Mouse (Mus musculus) urinary bladder, postnatal 10 days (tissue): ENCODE results near the gene Abtb2.

Experiments
- DNase-seq: peaks from one replicate; pipeline ENCODE4 v3.0.0; 2022; ENCODE audit warnings: low spot score

Gene Abtb2

DNA sequence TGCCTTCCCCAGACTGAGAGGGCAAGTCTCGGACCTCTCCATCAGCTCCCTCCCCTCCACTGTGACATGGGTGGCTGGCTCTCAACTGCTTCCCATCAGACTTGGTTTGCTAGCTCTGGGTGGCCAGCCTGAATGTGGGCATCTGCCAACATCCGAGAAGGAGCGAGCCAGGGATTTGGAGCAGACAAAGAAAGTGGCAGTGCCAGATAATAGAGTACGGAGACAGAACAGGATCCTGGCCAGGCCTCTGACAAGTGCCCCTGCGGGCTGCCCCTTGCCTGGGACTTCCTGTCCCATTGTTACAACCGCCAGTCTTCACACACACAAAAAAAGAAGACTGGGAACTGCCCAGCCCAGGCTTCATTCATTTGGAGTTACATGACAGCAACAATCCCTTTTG lies 124.3 kb downstream of the Abtb2 start:
- DNase-seq = no peak

DNA sequence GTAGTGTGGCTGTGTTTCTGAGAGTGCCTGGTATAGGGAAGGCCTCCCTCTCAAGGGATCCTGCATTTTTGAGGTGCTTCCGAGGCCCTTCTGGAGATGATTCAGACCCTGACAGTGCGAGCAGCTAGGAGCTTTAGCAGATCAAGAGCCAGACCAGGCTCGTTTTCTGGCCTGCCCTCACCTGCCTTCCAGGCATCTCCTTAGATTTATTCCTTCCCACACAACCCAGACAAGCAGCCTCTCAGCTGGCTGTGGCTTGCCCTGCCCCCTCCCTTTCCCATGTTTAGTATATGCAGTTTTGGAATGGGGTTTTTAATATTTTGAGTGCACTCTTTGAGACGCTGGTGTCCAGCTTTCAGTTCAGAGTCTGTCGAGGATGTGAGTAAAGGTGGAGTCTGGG lies 124.7 kb downstream of the Abtb2 start:
- no peak for DNase-seq

DNA sequence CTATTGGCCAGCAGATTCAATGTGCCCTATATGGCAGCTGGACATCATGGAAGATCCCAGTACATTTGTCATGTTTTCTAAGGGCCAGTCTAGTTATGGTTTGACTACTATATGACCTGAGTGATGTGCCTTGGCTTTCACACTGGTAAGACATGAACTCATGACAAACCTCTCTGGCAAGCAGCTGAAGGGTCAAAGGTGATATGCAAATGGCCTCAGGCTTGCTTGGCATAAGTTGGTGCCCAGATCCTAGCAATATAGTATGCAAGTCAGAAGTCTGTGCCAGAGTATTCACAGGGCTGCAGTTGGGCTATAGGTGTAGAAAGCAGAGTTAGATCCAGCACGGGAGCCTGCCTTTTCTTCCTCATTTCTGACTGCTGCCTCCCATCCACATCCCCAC lies 125.2 kb downstream of the Abtb2 start:
- DNase-seq = no peak

DNA sequence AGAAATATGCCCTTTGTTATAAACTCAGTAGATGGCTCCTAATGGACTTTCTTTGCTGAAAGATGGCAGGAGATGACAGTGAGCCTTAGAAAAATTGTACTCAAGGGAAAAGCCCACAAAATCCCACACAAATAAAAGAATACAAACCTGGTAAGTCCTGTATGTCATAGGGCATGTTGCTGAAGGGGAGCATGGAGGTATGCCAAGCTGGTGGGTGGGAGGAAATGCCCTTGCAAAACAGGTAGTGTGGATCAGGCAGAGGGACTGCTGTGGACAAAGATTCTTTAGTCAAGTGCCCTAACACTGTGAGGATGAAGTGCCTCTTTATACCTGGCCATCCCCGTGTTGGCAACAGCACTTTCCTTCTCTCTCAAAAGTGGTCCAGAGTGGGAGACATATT lies 126.7 kb downstream of the Abtb2 start:
- DNase-seq = no peak

DNA sequence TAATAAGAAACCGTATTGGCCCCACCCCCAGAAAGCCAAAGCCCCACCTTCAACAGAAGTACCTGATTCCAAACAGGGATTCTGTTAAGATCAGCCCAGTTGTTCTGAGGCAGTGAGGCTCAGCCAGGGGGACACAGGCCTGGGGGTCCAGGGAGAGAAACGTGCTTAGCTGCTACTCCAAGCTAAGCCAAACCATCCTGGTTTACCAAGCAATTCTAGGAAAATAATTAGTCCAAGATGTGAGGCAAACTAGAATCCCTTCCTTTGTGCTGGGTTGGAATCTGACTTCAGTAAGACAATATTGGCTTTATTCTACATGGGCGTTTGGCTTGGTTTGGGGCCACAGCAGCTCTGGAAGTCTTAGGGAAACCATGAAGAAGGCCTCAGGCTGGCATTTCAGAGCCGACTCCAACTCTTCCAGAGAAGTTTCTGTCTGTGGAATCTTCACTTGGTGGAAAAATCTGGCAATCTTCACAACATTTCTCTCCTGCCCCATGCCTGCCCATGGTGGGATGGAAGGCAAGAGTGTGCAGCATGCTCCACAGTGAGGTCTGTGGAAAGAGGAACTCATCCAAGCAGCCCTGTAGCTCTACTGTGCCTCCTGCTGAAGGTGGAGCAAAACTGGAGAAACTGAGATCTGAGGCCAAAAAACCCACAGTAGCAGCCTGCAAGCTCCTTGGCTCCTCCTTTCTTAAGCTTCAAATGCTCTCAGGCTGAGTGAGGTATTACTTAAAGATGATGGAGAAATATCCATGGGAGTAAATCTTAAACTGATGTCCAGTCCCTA lies 128.9 kb downstream of the Abtb2 start:
- no peak for DNase-seq

DNA sequence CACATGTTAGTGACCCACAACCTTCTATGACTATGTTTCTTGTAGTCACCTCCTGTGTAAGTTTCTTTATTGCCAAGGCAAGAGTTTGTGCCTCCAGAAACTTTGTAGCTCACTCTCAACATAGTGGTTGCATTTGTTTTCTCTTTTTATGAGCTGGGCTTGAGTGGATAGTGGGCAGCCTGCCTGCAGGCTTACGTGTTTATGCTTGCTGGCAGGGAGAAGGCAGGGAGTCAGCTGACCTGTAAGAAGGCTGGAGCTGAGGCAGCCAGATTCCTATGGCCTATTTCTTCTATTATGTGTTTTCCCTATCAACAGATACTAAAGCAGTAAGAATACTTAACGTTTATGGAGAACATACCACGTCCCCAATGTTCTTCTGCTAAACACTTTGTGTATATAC lies 130.1 kb downstream of the Abtb2 start:
- peak; percentile 41 for DNase-seq

DNA sequence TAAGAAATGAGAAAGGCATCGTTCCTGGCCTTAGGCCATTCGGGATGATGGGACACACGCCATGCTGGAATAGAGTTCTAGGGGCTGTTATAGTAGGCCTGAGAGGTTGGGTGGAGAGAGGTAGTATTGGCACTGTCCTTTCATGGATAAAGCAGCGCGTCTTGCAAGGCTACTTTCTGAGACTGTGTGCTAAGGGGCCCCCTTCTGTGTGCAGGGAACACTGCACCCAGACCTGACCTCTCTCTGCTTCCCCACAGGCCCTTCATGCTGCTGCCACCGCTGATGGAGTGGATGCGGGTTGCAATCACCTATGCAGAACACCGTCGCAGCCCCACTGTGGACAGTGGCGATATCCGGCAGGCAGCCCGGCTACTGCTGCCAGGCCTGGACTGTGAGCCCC lies 134.4 kb downstream of the Abtb2 start:
- DNase-seq = no peak

DNA sequence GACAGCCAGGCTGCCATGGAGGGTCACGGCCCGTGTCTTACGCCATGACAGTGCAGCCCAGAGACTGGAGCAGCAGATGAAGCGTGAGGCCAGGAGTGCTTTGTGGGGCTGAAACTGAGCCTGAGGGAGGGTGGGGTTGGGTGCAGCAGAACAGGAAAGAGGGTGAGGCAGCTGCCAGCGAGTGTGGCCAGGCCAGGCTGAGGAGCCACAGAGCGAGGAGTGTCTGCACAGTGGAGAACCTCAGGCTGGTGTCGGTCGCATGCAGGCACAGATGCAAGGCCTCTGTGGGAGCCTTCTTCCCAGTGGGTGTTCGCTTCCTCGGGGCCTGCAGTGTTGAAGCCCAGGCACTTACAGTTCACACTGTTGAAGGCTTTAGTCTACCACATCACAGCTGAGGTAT lies 137.2 kb downstream of the Abtb2 start:
- DNase-seq = no peak

DNA sequence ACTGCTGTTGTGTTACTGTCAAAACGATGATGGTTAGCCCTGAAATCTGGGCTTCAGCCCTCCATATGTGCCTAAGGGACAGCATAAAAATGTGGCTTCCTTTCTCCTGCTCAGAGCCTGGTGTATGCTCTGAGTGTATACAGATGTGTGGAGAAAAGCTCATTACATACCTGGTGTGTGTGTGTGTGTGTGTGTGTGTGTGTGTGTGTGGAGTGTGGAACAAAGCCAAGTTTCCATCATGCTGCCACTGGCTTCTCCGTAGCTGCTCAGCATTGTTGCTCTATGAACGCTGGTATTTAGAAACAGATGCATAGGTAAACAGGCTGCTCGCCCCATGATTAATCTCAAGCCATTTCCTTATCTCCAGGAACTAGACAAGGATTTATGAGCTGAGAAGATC lies 137.8 kb downstream of the Abtb2 start:
- DNase-seq = no peak

DNA sequence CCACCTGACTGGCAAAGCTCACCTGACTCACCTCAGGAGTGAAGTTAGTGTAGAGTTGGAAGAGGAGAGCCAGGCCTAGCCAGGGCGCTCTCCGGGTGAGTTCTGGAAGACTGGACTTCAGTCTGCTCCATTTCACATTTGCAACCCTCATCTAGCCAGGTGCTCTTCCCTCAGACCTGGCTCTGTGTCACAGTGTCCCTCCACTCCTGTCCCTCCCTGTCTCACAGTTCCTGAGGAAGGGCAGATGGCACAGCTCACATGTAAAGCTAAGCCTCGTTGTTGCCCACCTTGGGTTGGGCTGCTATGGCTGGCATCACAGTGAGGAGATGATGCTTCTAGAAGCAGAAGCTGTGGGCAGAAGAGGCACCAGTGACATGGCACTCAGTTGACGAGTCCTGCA lies 139.7 kb downstream of the Abtb2 start:
- DNase-seq = no peak

DNA sequence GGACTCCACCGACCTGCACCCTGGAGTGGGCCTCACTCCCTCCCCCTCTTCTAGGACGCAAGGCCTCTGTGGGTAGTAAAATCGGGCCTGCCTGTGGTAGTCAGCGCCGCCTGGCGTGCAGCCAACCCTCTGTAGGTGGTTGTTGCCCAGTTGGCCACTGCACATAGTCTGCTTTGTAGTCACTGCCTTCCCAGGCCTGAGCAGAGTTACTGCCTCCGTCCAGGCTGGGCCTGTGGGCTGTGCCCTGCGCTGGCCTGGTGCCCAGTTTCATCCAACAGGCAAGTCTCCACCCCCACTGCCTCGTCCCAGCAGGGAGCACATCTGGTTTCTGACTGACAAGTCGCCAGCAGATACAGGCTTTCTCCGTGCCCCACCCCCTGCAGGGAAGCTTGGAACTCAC lies 140.1 kb downstream of the Abtb2 start:
- no peak for DNase-seq

DNA sequence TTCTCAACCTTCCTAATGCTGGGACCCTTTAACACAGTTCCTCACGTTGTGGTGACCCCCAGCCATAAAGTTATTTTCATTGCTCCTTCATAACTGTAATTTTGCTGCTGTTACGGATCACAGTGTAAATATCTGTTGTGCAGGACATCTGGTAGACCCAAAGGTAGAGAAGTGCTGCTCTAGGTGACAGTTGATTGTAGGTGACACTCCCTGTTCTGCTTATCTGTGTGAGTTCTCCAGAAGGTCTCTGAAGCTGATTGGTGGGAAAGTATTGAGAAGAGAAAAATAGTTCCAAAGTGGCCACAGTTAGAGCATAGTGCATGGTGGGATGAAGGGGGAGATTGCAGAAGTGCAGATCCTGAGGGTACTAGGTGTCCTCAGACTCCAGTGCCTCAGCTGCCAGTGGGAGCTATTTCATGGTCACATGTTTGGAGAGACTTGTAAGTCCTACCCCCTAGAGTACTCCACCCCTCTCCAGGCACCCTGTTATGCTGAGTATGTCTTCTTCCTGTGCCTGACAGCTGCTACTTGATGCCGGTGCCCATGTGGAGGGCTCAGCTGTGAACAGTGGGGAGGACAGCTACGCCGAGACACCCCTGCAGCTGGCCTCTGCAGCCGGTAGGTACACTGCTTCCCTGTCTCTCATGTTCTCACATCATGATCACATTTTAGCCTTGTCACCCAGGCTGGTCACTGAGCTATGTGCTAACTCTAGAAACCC lies 141.1 kb downstream of the Abtb2 start:
- DNase-seq = no peak

DNA sequence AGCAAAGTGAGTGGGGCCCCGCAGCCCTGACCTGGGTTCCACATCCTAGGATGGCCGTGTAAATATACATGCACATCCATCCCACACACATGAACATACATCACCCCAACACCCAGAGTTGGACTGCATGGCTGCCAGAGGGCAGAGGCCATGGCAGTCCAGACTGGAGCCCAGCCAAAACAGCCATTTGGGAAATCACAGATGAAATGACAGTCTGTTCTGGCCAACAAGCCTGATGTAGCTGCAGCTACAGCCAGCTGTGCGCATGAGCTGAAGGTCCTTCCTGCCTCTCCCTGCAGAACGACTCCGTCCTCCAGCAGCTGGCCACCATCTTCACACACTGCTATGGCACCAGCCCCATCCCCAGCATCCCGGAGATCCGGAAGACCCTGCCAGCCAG lies 144.7 kb downstream of the Abtb2 start:
- no peak for DNase-seq

DNA sequence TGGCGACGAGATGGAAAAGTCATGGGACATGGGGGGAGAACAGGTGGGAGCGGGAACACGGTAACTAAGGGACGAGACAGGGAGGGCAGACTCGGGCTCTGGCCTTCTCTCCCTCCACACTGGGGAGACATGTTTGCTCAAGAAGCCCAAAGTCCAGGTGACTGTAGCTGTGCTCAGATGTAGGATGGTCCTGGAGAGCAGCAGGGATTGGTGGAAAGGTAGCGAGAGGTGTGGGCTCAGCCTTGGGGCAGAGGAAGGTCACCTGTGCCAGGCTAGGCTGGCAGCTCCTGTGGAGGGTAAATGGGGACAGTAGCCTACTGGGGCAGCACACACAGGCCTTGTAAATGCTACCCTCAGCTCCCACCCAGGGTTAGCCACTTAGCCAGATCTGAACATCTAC lies 147.7 kb downstream of the Abtb2 start:
- no peak for DNase-seq

DNA sequence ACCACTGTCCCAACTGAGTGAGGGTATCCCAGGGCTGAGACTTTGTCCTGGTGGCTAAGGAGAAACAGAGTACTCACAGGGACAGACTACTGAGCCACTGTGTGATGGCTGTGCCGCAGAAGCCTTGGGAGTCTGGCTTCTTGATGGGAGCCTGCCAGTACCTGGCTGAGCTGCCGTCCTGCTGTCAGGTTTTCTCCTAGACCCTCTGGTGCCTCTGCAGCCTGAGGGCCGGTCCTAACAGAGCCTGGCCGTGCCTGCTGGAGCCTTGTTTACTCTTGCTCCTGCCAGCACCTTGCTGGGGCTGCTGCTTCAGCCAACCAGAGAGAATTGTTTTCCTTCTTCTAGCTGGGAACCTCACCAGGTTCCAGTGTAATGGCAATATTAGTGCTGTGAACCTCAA lies 148.3 kb downstream of the Abtb2 start:
- no peak for DNase-seq

DNA sequence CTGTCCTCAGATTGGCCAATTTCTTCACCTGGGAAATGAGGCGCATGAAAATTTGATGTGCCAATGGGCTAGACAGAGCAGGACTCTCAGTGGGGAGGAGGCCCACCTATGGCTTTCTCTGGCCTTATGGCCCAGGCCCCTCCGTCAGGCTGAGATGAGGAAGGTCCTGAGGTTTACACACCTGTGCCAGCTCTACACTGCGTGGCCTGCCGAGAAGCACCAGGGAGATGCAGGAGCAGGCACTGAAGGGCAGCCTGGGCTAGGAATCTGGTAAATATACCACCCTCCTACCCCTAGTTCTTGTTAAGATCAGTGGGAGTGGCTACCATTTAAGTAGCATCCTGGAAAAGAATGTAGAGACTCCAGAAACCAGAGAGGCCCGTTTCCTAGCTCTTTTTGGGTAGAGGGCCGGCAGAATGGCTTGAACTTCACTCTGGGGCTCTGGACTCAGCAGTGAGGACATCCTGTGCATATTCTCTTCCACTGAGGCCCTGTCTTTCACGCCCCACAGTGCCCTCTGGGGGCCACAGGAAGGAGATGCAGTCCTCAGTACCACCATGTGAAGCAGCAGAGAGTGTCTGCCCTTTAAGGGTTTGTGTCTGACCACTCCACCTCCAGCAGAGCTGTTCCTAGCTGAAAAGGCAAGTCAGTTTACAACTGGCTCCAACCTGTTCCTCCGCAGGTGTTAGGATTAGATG lies 152.6 kb downstream of the Abtb2 start:
- no peak for DNase-seq

DNA sequence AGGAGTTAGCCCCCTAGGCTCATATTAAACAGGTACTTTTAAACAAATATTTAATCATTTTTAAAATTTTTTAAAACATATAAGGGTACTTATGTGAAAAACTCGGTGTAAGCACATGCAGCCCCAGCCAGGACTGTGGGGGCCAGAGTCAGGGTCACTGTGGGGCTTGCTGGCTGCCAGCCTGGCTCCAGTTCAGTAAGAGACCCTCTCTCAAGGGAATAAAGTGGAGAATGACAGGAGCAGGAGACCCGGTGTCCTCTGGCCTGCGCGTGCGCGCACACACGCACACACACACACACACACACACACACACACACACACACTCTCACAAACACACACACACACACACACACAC lies 153.2 kb downstream of the Abtb2 start:
- DNase-seq = no peak

DNA sequence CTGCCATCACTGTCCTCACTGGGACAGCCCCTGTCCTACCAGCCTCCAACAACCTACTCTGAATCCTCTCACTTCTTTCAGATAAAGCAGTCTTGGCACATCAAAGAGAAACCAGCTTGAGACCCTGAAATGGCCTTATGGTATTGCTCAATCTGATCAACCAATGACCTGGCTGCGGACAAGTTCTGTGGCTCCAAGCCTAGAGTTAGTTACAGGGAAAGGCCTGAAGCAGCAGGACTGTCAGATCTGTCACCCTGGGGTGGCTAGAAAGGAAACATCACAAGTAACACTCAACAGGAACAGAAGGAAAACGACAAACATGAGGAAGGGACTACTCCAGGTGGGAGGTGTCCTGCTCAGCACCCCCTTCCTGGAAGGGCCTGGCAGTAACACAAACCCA lies 158.4 kb downstream of the Abtb2 start:
- no peak for DNase-seq

DNA sequence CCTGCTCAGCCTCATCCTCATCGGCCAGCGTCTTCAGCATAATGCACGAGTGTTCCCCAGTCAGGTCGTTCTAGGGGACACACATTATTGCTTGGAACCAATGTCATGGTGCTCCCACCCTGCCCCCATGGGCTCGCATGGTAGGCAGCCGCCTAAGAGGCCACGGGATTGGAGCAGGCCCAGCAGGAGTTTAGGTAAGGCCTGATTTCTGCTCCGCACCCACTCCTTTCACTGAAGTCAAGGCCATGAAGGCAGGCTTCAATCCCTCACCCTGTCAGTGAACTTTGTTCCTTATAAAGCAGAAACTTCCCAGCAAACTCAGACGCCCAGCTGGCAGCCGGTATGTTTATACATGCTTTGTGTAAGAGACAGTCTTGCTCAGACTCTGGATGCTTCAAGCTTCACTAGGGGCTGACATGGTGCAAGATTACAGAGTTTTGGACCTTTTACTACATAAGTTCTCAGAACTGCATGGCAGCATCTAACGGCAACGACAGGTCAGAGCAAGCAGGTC lies 162.0 kb downstream of the Abtb2 start:
- DNase-seq = no peak

DNA sequence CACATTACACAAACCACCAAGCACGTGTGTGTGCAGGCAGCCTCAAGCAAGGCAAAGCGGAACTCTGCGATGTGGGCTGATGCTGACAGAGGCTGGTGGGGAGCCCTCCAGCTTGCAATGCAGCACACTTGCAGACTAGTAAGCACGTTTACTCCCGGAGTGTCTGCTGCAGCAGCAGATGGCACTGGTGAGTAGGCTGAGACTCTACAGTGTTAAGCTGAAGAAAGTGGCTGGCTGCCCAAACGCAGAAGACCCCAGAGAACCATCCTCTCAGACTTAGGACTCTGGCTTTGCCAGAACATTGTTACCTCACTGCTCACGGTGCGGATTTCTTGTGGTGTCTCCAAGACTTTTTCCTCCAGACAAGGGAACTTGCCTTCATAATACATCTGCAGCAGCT lies 164.9 kb downstream of the Abtb2 start:
- no peak for DNase-seq

DNA sequence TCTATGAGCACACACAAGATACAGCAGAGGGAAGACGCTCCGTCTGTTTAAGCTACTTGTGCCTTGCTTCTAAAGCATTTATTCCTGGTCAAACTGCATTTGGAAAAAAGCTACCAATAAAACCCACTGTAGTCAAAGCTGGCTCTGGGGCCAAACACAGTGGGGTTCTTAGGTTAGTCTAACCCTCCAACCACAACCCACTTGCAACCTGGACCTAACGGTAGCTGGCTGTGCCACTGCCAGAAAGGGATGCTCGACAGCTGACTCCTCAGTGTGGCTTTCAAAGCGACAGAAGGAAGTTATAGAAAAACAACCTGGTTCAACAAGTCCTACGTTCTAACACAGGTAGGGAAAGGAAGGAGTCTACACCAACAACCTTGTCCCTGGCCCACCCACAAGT lies 165.3 kb downstream of the Abtb2 start:
- DNase-seq = no peak

DNA sequence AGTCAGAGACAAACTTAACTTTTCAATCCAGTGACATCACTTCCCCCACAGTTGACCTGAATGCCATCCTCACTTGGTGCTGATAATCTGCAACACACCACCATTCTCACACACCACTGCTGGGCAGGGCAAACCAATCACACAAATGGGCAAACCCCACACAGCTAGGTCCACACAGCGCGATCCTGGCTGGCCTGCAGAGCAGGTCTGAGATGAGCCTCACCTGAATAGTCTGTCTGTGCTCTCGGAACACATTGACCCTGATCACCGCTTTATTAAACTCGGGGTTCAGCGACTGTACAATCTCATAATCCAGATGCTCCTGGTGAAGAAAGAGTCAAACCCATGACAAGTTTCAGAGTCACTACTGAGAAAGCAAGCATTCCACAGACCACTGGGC lies 176.7 kb downstream of the Abtb2 start:
- no peak for DNase-seq

DNA sequence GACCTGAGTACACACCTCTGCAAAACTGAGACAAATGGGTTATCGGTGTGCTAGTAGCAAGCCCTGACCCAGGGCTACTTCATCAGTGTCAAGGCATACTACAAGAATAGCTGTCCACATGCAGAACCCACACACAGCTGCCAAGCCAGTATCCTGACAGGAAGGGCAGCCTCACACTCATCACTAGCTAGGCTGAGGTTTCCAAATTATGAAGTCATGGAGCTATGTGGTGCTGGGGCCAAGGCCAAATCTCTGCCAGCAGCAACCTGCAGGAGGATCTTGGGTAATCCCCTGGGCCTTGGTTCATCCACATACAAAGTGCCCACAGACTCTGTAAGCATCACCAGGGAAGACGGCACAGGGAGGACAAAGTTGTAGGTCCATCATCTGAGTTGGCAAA lies 177.4 kb downstream of the Abtb2 start:
- DNase-seq = no peak
